Mouse (Mus musculus): ENCODE measurements around the gene Fbf1. TPM values are rescaled to one million over a fixed set of nuclear protein-coding genes. Genes with fewer than 3 reads are reported as not detected.

Gene Fbf1
- polyA plus RNA-seq, 1 experiment from 2014 or later, result 30.1 TPM

DNA sequence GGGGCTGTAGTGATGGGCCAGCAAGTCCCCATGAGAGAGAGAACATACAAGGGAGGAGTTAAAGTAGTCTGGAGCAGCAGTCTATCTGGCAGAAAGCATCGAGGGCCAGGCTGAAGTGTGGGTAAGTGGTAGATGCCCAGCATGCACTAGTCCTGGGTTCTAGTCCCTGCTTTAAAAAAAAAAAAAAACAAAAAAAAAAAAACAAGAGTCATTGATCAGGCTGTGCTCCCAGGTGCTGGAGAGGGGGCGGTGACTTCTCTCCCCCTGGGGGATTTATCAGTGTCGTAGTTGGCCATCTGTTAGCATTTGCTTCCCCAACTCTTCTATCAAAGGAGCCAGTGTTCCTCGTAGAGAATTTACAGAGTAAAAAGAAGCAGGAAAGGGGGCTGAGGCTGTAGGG is 38.7 kb upstream of the Fbf1 start:
- DNase-seq (ENCODE audit: low spot score, missing footprints) (no peak), ATAC-seq (ENCODE audit: low FRiP score) (no peak)
- Histone ChIP-seq H3K9ac (ENCODE audit: low read length) (no peak overlapping the region), H3K4me3 (ENCODE audit: low read depth, low read length) (no peak overlapping the region), H3K36me3 (ENCODE audit: control insufficient read depth, insufficient read depth, low read length) (peaks cover 4% of the 10 kb centered on the region; the same call in 1 of the 2 replicates), H3K4me2 (no peak overlapping the region), H3K27me3 (ENCODE audit: control insufficient read depth, insufficient read depth, low read length) (no peaks in the 10 kb centered on the region), H3K9me3 (ENCODE audit: control insufficient read depth, low read length) (no peaks in the 10 kb centered on the region), H3K27ac (ENCODE audit: low read depth, low read length) (no peak overlapping the region), H3K4me1 (ENCODE audit: control insufficient read depth, insufficient read depth, low read length) (no peaks in the 10 kb centered on the region)
- WGBS, result 84% methylated on average over 4 of the region's 4 CpGs

DNA sequence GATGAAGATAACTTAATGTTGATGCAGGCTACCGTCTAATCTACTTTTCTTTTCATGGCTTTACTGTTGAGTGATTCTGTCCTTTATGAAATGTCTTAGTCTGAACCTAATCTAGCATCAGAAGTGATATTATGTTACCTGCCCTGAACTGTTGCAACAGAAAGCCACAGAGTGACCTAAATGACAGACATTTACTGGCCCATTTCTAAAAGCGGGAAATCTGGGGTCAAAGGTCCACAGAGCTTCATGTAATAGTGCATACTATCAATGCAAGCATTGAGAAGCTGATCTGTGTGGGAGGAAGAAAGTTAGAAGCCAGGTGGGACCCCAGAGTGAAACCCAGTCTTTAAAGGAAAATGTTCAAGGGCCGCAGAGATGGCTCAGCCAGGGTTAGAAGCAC is 35.2 kb upstream of the Fbf1 start:
- H3K4me1 ChIP-seq (ENCODE audit: control insufficient read depth, insufficient read depth, low read length), result 0 out of 2 replicates have a peak, but pooled peaks cover 2% of the 10 kb centered on the region
- H3K36me3 ChIP-seq (ENCODE audit: control insufficient read depth, insufficient read depth, low read length), result peaks cover 4% of the 10 kb centered on the region; the same call in 1 of the 2 replicates
- no peak overlapping the region for H3K27ac ChIP-seq (ENCODE audit: low read depth, low read length)
- H3K9me3 ChIP-seq (ENCODE audit: control insufficient read depth, low read length), result no peaks in the 10 kb centered on the region
- no peak overlapping the region for H3K9ac ChIP-seq (ENCODE audit: low read length)
- H3K4me2 ChIP-seq, result no peak overlapping the region
- H3K4me3 ChIP-seq (ENCODE audit: low read depth, low read length), result no peak overlapping the region
- no peaks in the 10 kb centered on the region for H3K27me3 ChIP-seq (ENCODE audit: control insufficient read depth, insufficient read depth, low read length)
- WGBS, result 87% methylated on average over 3 of the region's 3 CpGs
- no peak for DNase-seq (ENCODE audit: low spot score, missing footprints)
- ATAC-seq (ENCODE audit: low FRiP score), result no peak

DNA sequence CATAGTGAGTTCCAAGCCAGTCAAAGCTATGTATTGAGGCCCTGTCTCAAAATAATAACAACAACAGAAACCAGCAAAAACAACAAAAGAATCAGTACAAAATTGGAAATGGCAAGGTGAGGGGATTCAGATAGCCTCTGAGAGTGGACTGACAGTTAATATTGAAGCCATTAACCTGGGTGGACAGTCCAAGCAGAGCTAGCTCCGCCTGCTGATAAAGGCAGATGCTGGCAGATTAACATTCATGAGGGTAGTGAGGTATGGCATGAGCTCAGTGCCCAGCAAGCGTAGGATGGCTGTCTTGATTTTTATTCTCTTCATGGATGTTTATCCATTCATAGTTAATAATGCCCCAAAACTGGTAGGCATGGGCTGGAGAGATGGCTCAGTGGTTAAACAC is 33.2 kb upstream of the Fbf1 start:
- H3K4me3 ChIP-seq (ENCODE audit: low read depth, low read length), result no peak overlapping the region
- H3K9me3 ChIP-seq (ENCODE audit: control insufficient read depth, low read length), result no peaks in the 10 kb centered on the region
- no peak overlapping the region for H3K27ac ChIP-seq (ENCODE audit: low read depth, low read length)
- no peak overlapping the region for H3K4me2 ChIP-seq
- 83% methylated on average over 2 of the region's 2 CpGs for WGBS
- no peak for DNase-seq (ENCODE audit: low spot score, missing footprints)
- H3K27me3 ChIP-seq (ENCODE audit: control insufficient read depth, insufficient read depth, low read length), result no peaks in the 10 kb centered on the region
- ATAC-seq (ENCODE audit: low FRiP score), result no peak
- H3K9ac ChIP-seq (ENCODE audit: low read length), result no peak overlapping the region
- H3K4me1 ChIP-seq (ENCODE audit: control insufficient read depth, insufficient read depth, low read length), result 0 out of 2 replicates have a peak, but pooled peaks cover 6% of the 10 kb centered on the region
- no peaks in the 10 kb centered on the region for H3K36me3 ChIP-seq (ENCODE audit: control insufficient read depth, insufficient read depth, low read length)

DNA sequence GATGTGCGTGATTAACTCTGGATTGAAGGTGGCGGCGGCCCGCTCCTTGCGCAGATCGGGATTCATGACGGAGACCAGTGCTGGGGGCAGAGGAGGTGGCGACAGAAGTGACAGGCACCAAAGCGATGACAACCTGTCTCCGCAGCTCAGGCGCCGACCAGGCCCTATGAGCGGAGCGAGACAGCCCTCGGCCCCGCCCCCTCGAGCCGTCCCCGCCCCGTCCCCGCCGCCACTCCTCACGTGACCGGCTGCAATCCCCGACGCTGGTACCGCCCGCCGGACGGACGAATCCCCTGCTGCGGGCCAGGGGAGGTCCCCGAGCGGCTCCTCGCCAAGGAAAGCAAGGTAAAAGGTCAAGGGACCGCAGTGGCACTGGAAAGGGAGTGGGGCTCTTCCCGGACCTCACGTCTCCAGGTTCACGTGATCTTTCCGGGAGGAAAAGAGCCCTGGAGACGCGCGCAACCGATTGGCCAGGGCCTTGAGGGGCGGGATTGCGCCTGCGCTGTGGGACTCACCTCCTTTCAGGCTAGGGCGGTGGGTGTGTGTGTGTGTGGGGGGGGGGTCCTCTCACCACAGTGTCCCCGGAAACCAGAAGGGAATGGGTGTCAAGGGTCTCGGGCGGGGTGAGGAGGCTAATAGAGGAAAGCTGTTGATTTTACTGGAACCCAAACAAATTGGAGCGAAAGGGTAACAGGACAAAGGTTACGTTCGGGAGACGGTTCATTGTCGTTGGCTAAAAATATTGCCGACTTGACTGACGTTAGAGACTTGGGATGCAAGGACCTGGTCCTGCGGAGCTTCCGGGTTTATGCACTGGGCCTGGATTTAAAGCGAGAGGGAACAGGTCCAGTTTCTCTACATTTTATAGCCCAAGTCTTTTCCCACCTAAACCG is 30.9 kb upstream of the Fbf1 start, which contains the start of the genes Ten1 and Acox1:
Gene Ten1 (plus strand): TSS at position 217 of the 893 bp plus-strand sequence.
Gene Acox1 (minus strand): TSS at position 407 of the 893 bp plus-strand sequence.
- Histone ChIP-seq H3K9me3 (ENCODE audit: control insufficient read depth, low read length) (no peaks in the 10 kb centered on the region), H3K4me2 (peak within 1 kb of the TSS; percentile 75), H3K9ac (ENCODE audit: low read length) (peak within 1 kb of the TSS; percentile 87), H3K4me3 (ENCODE audit: low read depth, low read length) (peak within 1 kb of the TSS; percentile 85), H3K36me3 (ENCODE audit: control insufficient read depth, insufficient read depth, low read length) (no peaks in the 10 kb centered on the region), H3K4me1 (ENCODE audit: control insufficient read depth, insufficient read depth, low read length) (0 out of 2 replicates have a peak, but pooled peaks cover 6% of the 10 kb centered on the region), H3K27me3 (ENCODE audit: control insufficient read depth, insufficient read depth, low read length) (no peaks in the 10 kb centered on the region), H3K27ac (ENCODE audit: low read depth, low read length) (peak within 1 kb of the TSS; percentile 95)
- ATAC-seq (ENCODE audit: low FRiP score) (peak; percentile 99), DNase-seq (ENCODE audit: low spot score, missing footprints) (peak; percentile 100)
- under 1% methylated on average over 62 of the region's 62 CpGs for WGBS

DNA sequence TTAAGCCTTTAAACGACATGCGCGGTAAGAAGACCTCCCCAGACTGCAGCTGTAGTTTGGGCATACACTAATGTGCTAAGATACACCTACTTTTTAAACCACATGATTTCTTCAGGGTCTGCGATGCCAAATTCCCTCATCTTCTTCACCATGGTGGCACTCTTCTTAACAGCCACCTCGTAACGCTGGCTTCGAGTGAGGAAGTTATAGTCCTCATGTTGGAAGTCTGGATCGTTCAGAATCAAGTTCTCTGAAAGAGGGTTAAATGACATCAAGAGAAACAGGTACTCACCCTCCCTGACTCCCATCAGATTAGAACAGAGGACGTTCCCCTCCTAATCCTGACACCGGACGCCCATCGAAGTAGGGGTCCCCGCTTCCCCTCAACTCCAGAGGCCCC is 30.2 kb upstream of the Fbf1 start:
- Histone ChIP-seq H3K9ac (ENCODE audit: low read length) (peak overlapping the region; percentile 87), H3K9me3 (ENCODE audit: control insufficient read depth, low read length) (no peaks in the 10 kb centered on the region), H3K27me3 (ENCODE audit: control insufficient read depth, insufficient read depth, low read length) (no peaks in the 10 kb centered on the region), H3K27ac (ENCODE audit: low read depth, low read length) (0 out of 2 replicates have a peak overlapping the region, but pooled peaks have one; percentile 95), H3K4me2 (peak overlapping the region; percentile 75), H3K4me1 (ENCODE audit: control insufficient read depth, insufficient read depth, low read length) (0 out of 2 replicates have a peak, but pooled peaks cover 6% of the 10 kb centered on the region), H3K36me3 (ENCODE audit: control insufficient read depth, insufficient read depth, low read length) (no peaks in the 10 kb centered on the region), H3K4me3 (ENCODE audit: low read depth, low read length) (peak overlapping the region; percentile 85)
- 31% methylated on average over 13 of the region's 13 CpGs for WGBS
- DNase-seq (ENCODE audit: low spot score, missing footprints), result no peak
- no peak for ATAC-seq (ENCODE audit: low FRiP score)

DNA sequence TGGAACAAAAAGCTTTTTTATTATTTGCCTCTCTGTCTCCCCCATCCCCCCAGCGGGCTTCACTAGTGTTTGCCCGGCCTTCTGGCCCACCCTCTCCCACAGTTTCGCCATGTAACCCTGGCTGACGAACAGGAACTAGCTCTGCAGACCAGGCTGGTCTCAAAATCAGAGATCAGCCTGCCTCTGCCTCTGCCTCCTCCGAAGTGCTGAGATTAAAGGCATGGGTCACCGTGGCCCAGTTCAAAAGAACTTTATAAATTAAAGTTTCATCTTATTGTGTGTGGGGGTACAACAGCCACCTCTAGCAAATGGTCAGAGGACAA is 29.6 kb upstream of the Fbf1 start:
- no peaks in the 10 kb centered on the region for H3K36me3 ChIP-seq (ENCODE audit: control insufficient read depth, insufficient read depth, low read length)
- no peak overlapping the region for H3K4me2 ChIP-seq
- no peaks in the 10 kb centered on the region for H3K27me3 ChIP-seq (ENCODE audit: control insufficient read depth, insufficient read depth, low read length)
- no peak overlapping the region for H3K9ac ChIP-seq (ENCODE audit: low read length)
- no peak for ATAC-seq (ENCODE audit: low FRiP score)
- 91% methylated on average over 6 of the region's 6 CpGs for WGBS
- no peak overlapping the region for H3K4me3 ChIP-seq (ENCODE audit: low read depth, low read length)
- no peak overlapping the region for H3K27ac ChIP-seq (ENCODE audit: low read depth, low read length)
- DNase-seq (ENCODE audit: low spot score, missing footprints), result no peak
- no peaks in the 10 kb centered on the region for H3K9me3 ChIP-seq (ENCODE audit: control insufficient read depth, low read length)
- 0 out of 2 replicates have a peak, but pooled peaks cover 6% of the 10 kb centered on the region for H3K4me1 ChIP-seq (ENCODE audit: control insufficient read depth, insufficient read depth, low read length)

DNA sequence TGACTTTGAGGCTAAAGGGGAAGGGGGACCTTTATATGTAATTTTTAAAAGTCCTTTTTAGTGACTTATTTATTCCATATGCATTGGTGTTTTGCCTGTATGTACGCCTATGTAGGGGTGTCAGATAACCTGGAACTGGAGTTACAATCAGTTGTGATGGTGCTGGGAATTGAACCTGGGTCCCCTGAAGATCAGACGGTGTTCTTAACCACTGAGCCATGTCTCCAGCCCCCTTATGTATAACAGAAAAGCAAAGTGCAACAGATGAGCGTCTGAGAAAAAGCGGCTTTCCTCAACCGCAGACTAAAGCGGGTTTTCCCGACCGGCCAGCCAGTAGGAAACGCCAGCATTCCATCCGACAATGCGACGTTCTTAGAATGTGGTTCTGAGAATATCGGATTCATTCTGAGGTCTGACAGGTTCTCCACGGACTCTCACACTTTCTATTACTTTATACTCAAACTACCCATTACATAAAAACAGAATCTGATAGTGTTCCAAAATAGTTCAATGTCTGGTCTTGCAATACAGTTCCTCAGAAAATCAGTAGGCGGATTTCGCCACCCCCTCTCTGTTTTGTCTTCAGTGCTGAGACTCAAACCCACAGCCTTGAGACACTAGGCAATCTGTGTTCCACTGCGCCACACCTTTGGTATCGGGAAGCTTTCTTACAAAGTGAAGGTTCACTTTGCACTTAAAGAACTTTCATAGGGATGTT is 29.1 kb upstream of the Fbf1 start:
- no peak for ATAC-seq (ENCODE audit: low FRiP score)
- WGBS, result 94% methylated on average over 18 of the region's 18 CpGs

DNA sequence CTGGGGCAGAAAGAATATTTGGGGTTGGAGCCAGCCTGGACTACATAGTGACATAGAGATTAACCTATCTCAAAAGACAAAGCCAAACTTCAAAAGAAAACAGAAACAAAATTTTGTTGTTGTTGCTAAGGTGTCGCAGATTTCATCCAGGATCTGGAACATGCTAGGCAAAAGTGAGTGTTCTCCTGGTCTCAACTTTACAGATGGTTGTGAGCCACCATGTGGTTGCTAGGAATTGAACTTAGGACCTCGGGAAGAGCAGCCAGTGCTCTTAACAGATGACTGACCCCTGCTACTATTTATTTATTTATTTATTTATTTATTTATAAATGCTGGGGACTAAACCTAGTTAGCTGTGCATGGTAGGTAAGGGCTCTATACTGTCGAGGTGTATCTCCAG is 28.4 kb upstream of the Fbf1 start:
- no peaks in the 10 kb centered on the region for H3K36me3 ChIP-seq (ENCODE audit: control insufficient read depth, insufficient read depth, low read length)
- no peak overlapping the region for H3K4me3 ChIP-seq (ENCODE audit: low read depth, low read length)
- no peak for DNase-seq (ENCODE audit: low spot score, missing footprints)
- H3K9ac ChIP-seq (ENCODE audit: low read length), result no peak overlapping the region
- ATAC-seq (ENCODE audit: low FRiP score), result no peak
- WGBS, result 89% methylated on average over 3 of the region's 3 CpGs
- no peaks in the 10 kb centered on the region for H3K27me3 ChIP-seq (ENCODE audit: control insufficient read depth, insufficient read depth, low read length)
- H3K9me3 ChIP-seq (ENCODE audit: control insufficient read depth, low read length), result no peaks in the 10 kb centered on the region
- 0 out of 2 replicates have a peak, but pooled peaks cover 6% of the 10 kb centered on the region for H3K4me1 ChIP-seq (ENCODE audit: control insufficient read depth, insufficient read depth, low read length)
- H3K27ac ChIP-seq (ENCODE audit: low read depth, low read length), result no peak overlapping the region
- H3K4me2 ChIP-seq, result no peak overlapping the region

More for the DNA sequence above, 29.1 kb upstream of the Fbf1 start:
- DNase-seq (ENCODE audit: low spot score, missing footprints), result no peak
- Histone ChIP-seq H3K4me3 (ENCODE audit: low read depth, low read length) (no peak overlapping the region), H3K4me1 (ENCODE audit: control insufficient read depth, insufficient read depth, low read length) (0 out of 2 replicates have a peak, but pooled peaks cover 6% of the 10 kb centered on the region), H3K36me3 (ENCODE audit: control insufficient read depth, insufficient read depth, low read length) (no peaks in the 10 kb centered on the region), H3K9ac (ENCODE audit: low read length) (no peak overlapping the region), H3K27me3 (ENCODE audit: control insufficient read depth, insufficient read depth, low read length) (no peaks in the 10 kb centered on the region), H3K27ac (ENCODE audit: low read depth, low read length) (no peak overlapping the region), H3K9me3 (ENCODE audit: control insufficient read depth, low read length) (no peaks in the 10 kb centered on the region), H3K4me2 (no peak overlapping the region)

DNA sequence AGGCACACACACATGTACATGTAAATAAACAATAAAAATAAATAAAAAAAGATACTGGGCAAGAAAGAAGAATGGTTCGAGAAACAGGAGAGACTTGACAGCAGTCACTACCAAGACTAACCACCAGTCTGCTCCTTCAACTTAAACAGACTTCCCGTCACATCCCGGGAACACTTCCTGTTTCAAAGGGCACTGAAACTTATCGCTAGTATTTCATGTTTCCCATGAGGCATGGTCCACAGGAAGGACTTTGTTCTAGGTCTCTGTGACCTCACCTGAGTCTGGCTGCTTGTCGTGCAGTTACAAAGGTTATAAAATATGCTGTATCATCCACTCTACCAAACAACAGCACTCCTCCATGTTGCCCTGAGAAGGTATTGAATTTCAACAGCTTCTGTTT is 27.3 kb upstream of the Fbf1 start:
- H3K9me3 ChIP-seq (ENCODE audit: control insufficient read depth, low read length), result no peaks in the 10 kb centered on the region
- no peak overlapping the region for H3K4me3 ChIP-seq (ENCODE audit: low read depth, low read length)
- DNase-seq (ENCODE audit: low spot score, missing footprints) (no peak), ATAC-seq (ENCODE audit: low FRiP score) (no peak)
- H3K4me1 ChIP-seq (ENCODE audit: control insufficient read depth, insufficient read depth, low read length), result 0 out of 2 replicates have a peak, but pooled peaks cover 6% of the 10 kb centered on the region
- H3K27me3 ChIP-seq (ENCODE audit: control insufficient read depth, insufficient read depth, low read length), result no peaks in the 10 kb centered on the region
- 84% methylated on average over 5 of the region's 5 CpGs for WGBS
- H3K27ac ChIP-seq (ENCODE audit: low read depth, low read length), result no peak overlapping the region
- H3K36me3 ChIP-seq (ENCODE audit: control insufficient read depth, insufficient read depth, low read length), result no peaks in the 10 kb centered on the region
- H3K4me2 ChIP-seq, result no peak overlapping the region
- no peak overlapping the region for H3K9ac ChIP-seq (ENCODE audit: low read length)
